Mouse (Mus musculus) C2C12 (cell line): ENCODE data around the gene Acbd4.

Source experiments
- CTCF ChIP-seq: IDR thresholded peaks from one replicate; pipeline ENCODE4 v1.5.1; 2011; ENCODE audit not compliant: control insufficient read depth, insufficient read depth, insufficient read length
- MAX ChIP-seq: IDR thresholded peaks from one replicate; pipeline ENCODE4 v1.6.1; 2011; ENCODE audit warnings: mild to moderate bottlenecking, control low read depth
- MYOG ChIP-seq: IDR thresholded peaks from one replicate; pipeline ENCODE4 v1.6.1; 2011; ENCODE audit not compliant: control insufficient read depth, insufficient read length; ENCODE audit errors: extremely low read depth
- USF1 ChIP-seq: IDR thresholded peaks from one replicate; pipeline ENCODE4 v1.6.1; 2011; ENCODE audit warnings: low read depth, mild to moderate bottlenecking, control low read depth, moderate library complexity

DNA sequence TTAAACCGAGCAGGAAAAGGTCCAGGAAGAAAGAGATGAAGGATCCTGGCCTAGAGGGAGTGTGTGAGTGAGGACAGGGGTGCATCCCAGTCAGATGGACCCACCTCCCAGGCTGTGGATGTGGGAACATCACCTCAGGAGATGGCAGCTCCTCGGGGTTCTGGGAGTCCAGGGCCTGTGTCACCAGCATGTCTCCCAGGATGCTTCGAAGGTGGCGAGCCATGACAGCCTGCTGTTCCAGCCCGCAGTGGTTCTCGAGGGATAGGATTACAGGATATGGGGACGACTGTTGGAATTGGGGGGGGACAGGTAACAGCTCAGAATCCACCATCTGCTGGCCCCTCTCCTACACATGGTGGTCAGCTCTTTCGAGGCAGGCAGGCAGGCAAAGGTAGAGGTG, 24.9 kb upstream of the Acbd4 start:
- TF ChIP-seq USF1 (no peak), CTCF (no peak), MYOG (no peak), MAX (no peak)
